Mouse (Mus musculus): Measurements from ENCODE around the gene Selenbp1. TPM values are rescaled to one million over a fixed set of nuclear protein-coding genes. Genes with fewer than 3 reads are reported as not detected.

Selenbp1 gene
- polyA plus RNA-seq, 1 experiment from 2014 or later = 10.0 TPM

DNA sequence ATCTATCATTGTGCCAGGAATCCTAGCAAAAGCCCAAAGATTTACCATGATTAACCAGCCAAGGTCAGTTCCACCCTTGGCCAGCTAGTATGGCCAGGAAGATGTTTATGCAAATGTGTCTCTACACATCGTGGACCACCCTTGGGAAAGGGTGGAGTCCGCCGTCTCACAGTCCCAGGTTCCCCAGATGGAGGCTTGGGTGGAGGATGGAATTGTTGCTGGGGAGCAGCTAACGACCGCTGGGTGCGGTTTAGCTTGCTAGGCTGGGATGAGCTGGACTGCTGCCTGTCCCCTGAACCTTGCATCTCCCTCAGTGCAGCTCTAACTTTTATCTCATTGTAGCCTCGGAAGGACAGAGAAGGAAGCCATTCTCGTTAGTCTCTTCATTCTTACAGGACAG is 27.0 kb downstream of the Selenbp1 start:
- H3K27me3 ChIP-seq (replicated peaks; ENCODE audit: control insufficient read depth, insufficient read depth, low read length) = no peaks in the 10 kb centered on the region
- no peak overlapping the region for H3K27ac ChIP-seq (ENCODE audit: low read depth, low read length)
- ATAC-seq = no peak
- H3K36me3 ChIP-seq (ENCODE audit: control insufficient read depth, insufficient read depth, low read length) = peaks cover 40% of the 10 kb centered on the region
- WGBS = 44% methylated on average over 8 of the region's 8 CpGs
- no peaks in the 10 kb centered on the region for H3K9me3 ChIP-seq (replicated peaks; ENCODE audit: control insufficient read depth, low read length)
- no peak overlapping the region for H3K4me2 ChIP-seq (ENCODE audit: low read length)
- peaks cover 3% of the 10 kb centered on the region for H3K4me1 ChIP-seq (ENCODE audit: control insufficient read depth, insufficient read depth, low read length)
- no peak overlapping the region for H3K4me3 ChIP-seq (ENCODE audit: low read depth, low read length)
- H3K9ac ChIP-seq (ENCODE audit: low read length) = no peak overlapping the region
- no peak for DNase-seq (ENCODE audit: low spot score)

DNA sequence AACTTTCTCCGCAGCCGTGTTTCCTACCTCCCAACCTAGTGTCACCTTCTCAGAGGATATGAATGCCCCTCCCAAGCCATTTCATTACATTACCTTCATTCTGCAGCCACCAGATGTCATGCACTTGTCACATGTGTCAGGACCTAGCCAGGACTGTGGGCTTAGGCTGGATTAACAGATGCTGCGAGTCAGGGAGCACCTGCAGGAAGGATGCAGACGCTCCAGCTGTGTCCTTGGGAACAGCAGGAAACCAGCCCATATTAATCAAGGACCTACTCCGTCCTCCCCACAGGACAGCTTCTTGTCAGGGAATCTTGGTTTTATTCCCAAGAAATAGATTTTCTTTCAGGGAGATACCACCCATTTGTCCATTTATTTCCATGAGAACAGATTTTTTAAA is 27.5 kb downstream of the Selenbp1 start:
- no peak overlapping the region for H3K27ac ChIP-seq (ENCODE audit: low read depth, low read length)
- H3K9me3 ChIP-seq (replicated peaks; ENCODE audit: control insufficient read depth, low read length) = no peaks in the 10 kb centered on the region
- ATAC-seq (no peak), DNase-seq (ENCODE audit: low spot score) (no peak)
- H3K9ac ChIP-seq (ENCODE audit: low read length) = no peak overlapping the region
- peaks cover 40% of the 10 kb centered on the region for H3K36me3 ChIP-seq (ENCODE audit: control insufficient read depth, insufficient read depth, low read length)
- H3K4me2 ChIP-seq (ENCODE audit: low read length) = no peak overlapping the region
- no peaks in the 10 kb centered on the region for H3K27me3 ChIP-seq (replicated peaks; ENCODE audit: control insufficient read depth, insufficient read depth, low read length)
- 60% methylated on average over 5 of the region's 5 CpGs for WGBS
- no peaks in the 10 kb centered on the region for H3K4me1 ChIP-seq (ENCODE audit: control insufficient read depth, insufficient read depth, low read length)
- no peak overlapping the region for H3K4me3 ChIP-seq (ENCODE audit: low read depth, low read length)

DNA sequence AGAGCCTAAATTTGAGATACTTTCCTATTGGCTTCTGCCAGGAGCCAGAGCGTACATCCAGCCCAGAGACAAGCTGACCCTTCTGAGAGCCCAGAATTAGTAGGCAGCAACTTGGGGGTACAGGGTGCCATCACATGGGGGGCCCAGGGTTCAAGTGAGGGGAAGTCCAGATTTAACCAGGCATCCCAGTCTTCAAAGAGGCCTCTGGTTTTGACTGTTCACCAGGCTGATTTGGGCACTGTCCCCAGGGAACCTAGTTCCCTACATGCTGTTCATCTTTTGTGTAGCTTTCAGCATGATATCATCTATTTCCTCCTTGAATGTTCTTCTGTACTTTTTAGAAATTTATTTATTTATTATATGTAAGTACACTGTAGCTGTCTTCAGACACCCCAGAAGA is 32.1 kb downstream of the Selenbp1 start:
- WGBS = 96% methylated on average over 1 of the region's 1 CpGs
- no peak overlapping the region for H3K27ac ChIP-seq (ENCODE audit: low read depth, low read length)
- H3K4me3 ChIP-seq (ENCODE audit: low read depth, low read length) = no peak overlapping the region

DNA sequence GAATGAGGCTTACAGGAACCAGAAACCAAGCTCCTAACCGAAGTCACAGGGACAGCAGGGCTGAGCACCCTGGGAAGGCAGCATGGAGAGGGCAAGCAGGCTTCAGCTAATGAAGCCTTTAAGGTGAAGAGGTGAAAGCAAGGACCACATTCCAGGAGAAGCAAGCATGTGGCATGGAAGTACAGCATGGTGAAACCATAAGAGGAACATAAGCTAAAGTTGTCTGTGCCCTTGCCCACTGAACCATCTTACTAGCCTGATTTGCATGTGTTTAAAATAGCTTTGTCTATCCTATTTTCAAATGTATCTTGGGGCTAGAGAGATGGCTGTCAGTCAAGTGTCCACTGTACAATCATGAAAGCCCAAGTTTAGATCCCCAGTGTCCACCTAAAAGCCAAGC is 33.0 kb downstream of the Selenbp1 start:
- WGBS = 73% methylated on average over 1 of the region's 1 CpGs
- Histone ChIP-seq H3K36me3 (ENCODE audit: control insufficient read depth, insufficient read depth, low read length) (no peaks in the 10 kb centered on the region), H3K9ac (ENCODE audit: low read length) (no peak overlapping the region), H3K27me3 (replicated peaks; ENCODE audit: control insufficient read depth, insufficient read depth, low read length) (no peaks in the 10 kb centered on the region), H3K9me3 (replicated peaks; ENCODE audit: control insufficient read depth, low read length) (no peaks in the 10 kb centered on the region), H3K27ac (ENCODE audit: low read depth, low read length) (no peak overlapping the region), H3K4me3 (ENCODE audit: low read depth, low read length) (no peak overlapping the region), H3K4me1 (ENCODE audit: control insufficient read depth, insufficient read depth, low read length) (no peaks in the 10 kb centered on the region), H3K4me2 (ENCODE audit: low read length) (no peak overlapping the region)
- DNase-seq (ENCODE audit: low spot score) = no peak
- no peak for ATAC-seq

More for the DNA sequence above, 32.1 kb downstream of the Selenbp1 start:
- DNase-seq (ENCODE audit: low spot score) = no peak
- H3K4me1 ChIP-seq (ENCODE audit: control insufficient read depth, insufficient read depth, low read length) = no peaks in the 10 kb centered on the region
- no peaks in the 10 kb centered on the region for H3K9me3 ChIP-seq (replicated peaks; ENCODE audit: control insufficient read depth, low read length)
- no peaks in the 10 kb centered on the region for H3K27me3 ChIP-seq (replicated peaks; ENCODE audit: control insufficient read depth, insufficient read depth, low read length)
- no peak overlapping the region for H3K4me2 ChIP-seq (ENCODE audit: low read length)
- H3K36me3 ChIP-seq (ENCODE audit: control insufficient read depth, insufficient read depth, low read length) = 0 out of 2 replicates have a peak, but pooled peaks cover 1% of the 10 kb centered on the region
- no peak overlapping the region for H3K9ac ChIP-seq (ENCODE audit: low read length)
- no peak for ATAC-seq

DNA sequence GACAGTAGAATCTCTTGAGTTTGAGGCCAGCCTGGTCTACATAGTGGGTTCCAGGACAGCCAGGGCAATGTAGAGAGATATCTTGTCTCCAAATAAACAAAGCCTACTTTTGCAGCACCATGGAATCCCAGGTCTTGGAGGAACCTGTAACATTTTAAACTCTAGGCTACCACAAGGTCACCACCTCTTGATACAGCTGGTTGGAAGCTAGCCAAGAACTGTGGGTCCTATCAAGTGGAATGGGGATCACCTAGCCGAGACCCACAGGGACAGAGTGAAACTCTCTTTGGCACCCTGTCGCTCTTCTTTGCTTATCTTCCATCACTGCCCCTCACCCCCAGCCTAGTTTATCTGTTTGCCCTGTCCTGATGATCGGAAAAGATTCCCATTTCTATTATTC is 39.7 kb downstream of the Selenbp1 start:
- no peak for ATAC-seq
- 80% methylated on average over 3 of the region's 3 CpGs for WGBS
- DNase-seq (ENCODE audit: low spot score) = no peak

DNA sequence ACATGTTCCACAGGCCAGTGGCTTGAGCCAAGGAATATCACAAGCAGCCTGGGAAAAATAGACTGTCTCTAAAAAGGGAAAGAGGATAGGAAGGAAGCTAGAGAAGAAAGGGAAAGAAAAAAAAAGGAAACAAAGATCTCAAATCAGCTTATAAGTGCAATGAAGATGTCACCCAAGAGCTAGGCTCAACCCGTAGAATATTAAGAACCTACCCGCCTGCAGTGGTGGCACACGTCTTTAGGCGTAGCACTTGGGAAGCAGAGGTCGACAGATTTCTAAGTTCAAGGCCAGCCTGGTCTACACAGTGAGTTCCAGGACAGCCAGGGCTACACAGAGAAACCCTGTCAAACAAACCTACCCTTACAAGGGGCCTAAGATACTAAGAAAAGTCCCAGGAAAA is 40.8 kb downstream of the Selenbp1 start:
- no peak overlapping the region for H3K4me2 ChIP-seq (ENCODE audit: low read length)
- no peaks in the 10 kb centered on the region for H3K27me3 ChIP-seq (replicated peaks; ENCODE audit: control insufficient read depth, insufficient read depth, low read length)
- peak overlapping the region; percentile 55; the same call in 1 of the 2 replicates for H3K4me3 ChIP-seq (ENCODE audit: low read depth, low read length)
- ATAC-seq = no peak
- no peaks in the 10 kb centered on the region for H3K9me3 ChIP-seq (replicated peaks; ENCODE audit: control insufficient read depth, low read length)
- DNase-seq (ENCODE audit: low spot score) = no peak
- no peak overlapping the region for H3K9ac ChIP-seq (ENCODE audit: low read length)
- 83% methylated on average over 5 of the region's 5 CpGs for WGBS
- H3K4me1 ChIP-seq (ENCODE audit: control insufficient read depth, insufficient read depth, low read length) = peaks cover 12% of the 10 kb centered on the region
- no peak overlapping the region for H3K27ac ChIP-seq (ENCODE audit: low read depth, low read length)
- no peaks in the 10 kb centered on the region for H3K36me3 ChIP-seq (ENCODE audit: control insufficient read depth, insufficient read depth, low read length)

More for the DNA sequence above, 39.7 kb downstream of the Selenbp1 start:
- Histone ChIP-seq H3K4me3 (ENCODE audit: low read depth, low read length) (no peak overlapping the region), H3K9ac (ENCODE audit: low read length) (no peak overlapping the region), H3K36me3 (ENCODE audit: control insufficient read depth, insufficient read depth, low read length) (no peaks in the 10 kb centered on the region), H3K9me3 (replicated peaks; ENCODE audit: control insufficient read depth, low read length) (no peaks in the 10 kb centered on the region), H3K4me1 (ENCODE audit: control insufficient read depth, insufficient read depth, low read length) (peaks cover 12% of the 10 kb centered on the region), H3K4me2 (ENCODE audit: low read length) (no peak overlapping the region), H3K27me3 (replicated peaks; ENCODE audit: control insufficient read depth, insufficient read depth, low read length) (no peaks in the 10 kb centered on the region), H3K27ac (ENCODE audit: low read depth, low read length) (no peak overlapping the region)

DNA sequence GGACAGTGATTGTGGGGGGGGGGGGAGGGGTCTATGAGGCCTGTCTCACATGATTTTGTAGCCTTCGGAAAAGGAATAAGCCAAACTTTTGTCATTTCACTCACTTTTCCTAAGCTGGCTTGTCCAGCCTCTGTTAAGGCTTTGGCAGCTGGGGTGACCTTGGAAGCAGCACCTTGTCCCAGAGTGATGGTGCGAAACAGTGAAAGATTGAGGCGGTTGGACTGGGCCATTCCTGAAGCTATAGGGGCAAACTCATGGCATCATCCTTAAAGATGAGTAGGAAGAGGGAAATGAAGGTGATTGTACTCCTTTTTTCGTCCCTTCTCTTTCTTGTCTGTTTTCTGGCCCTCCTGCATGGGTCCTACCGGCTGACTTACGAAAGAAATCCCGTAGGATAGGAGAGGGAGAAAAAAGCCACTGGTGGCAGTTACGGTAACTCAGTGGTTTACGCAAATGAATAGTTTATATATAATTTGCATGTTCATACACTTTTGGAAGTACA is 41.2 kb downstream of the Selenbp1 start:
- H3K9ac ChIP-seq (ENCODE audit: low read length) = peak overlapping the region; percentile 56
- 23% methylated on average over 9 of the region's 9 CpGs for WGBS
- 0 out of 2 replicates have a peak overlapping the region, but pooled peaks have one; percentile 86 for H3K27ac ChIP-seq (ENCODE audit: low read depth, low read length)
- H3K4me1 ChIP-seq (ENCODE audit: control insufficient read depth, insufficient read depth, low read length) = peaks cover 12% of the 10 kb centered on the region
- no peak for DNase-seq (ENCODE audit: low spot score)
- peak overlapping the region; percentile 64 for H3K4me2 ChIP-seq (ENCODE audit: low read length)
- H3K4me3 ChIP-seq (ENCODE audit: low read depth, low read length) = peak overlapping the region; percentile 55
- no peaks in the 10 kb centered on the region for H3K36me3 ChIP-seq (ENCODE audit: control insufficient read depth, insufficient read depth, low read length)
- peak; percentile 30; the same call in 1 of the 2 replicates for ATAC-seq
- H3K27me3 ChIP-seq (replicated peaks; ENCODE audit: control insufficient read depth, insufficient read depth, low read length) = no peaks in the 10 kb centered on the region
- H3K9me3 ChIP-seq (replicated peaks; ENCODE audit: control insufficient read depth, low read length) = no peaks in the 10 kb centered on the region

DNA sequence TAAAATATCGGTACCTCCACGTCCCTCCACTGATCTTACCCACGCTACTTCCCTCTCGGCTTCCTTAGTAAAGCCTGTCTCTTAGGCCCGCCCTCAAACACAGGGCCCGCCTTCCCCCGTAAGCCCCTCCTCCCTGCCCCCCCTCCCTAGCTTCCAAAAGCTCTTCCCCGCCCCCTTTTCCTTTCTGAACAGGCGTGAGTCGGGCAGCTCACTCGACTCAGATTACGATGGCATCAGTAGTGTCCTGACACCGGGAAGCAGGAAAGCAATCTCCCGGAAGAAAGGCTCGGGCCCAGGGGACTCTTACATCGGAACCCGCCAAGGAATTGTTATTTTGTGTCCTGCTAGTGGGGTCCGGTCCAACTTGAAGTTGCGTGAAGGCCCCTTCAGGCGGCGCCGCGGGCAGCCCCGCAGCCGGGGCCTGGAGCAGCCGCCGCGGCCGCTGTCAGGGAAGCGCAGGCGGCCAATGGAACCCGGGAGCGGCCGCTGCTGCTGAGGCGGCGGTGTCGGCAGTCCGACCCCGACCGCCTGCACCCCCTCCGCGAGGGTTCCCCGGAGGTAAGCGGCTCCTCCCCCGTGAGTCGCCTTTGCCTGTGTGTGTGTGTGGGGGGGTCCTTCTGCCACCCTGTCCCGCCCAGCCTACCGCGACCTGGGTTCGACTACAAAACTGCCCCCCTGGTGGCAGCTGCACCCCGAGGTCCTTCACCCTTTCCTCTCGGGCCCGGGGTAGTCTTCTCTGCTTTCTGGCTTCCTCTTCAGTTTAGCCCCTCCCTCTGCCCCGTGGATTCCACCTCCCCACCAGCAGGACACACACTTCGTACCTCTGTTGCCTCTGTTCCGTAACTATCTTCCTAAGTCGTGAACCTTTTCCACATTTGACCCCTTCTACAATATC is 41.9 kb downstream of the Selenbp1 start, which contains the start of gene Pi4kb:
Pi4kb (plus strand) TSS at position 204 of the 895 bp plus-strand sequence.
- H3K9ac ChIP-seq (ENCODE audit: low read length) = peak within 1 kb of the TSS; percentile 78
- peak within 1 kb of the TSS; percentile 64 for H3K4me2 ChIP-seq (ENCODE audit: low read length)
- H3K27ac ChIP-seq (ENCODE audit: low read depth, low read length) = peak within 1 kb of the TSS; percentile 86
- H3K27me3 ChIP-seq (replicated peaks; ENCODE audit: control insufficient read depth, insufficient read depth, low read length) = no peaks in the 10 kb centered on the region
- DNase-seq (ENCODE audit: low spot score) (peak; percentile 97), ATAC-seq (peak; percentile 94)
- H3K9me3 ChIP-seq (replicated peaks; ENCODE audit: control insufficient read depth, low read length) = no peaks in the 10 kb centered on the region
- WGBS = under 1% methylated on average over 52 of the region's 57 CpGs
- H3K4me3 ChIP-seq (ENCODE audit: low read depth, low read length) = peak within 1 kb of the TSS; percentile 55
- H3K36me3 ChIP-seq (ENCODE audit: control insufficient read depth, insufficient read depth, low read length) = no peaks in the 10 kb centered on the region
- peaks cover 12% of the 10 kb centered on the region for H3K4me1 ChIP-seq (ENCODE audit: control insufficient read depth, insufficient read depth, low read length)

DNA sequence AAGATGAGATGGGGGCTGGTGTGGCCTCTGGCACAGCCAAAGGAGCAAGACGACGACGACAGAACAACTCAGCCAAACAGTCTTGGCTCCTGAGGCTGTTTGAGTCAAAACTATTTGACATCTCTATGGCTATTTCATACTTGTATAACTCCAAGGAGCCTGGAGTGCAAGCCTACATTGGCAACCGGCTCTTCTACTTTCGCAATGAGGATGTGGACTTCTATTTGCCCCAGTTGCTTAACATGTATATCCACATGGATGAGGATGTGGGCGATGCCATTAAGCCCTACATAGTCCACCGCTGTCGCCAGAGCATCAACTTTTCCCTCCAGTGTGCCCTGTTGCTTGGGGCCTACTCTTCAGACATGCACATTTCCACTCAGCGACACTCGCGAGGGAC is 51.5 kb downstream of the Selenbp1 start:
- DNase-seq (ENCODE audit: low spot score) = no peak
- no peak overlapping the region for H3K9ac ChIP-seq (ENCODE audit: low read length)
- no peak overlapping the region for H3K4me3 ChIP-seq (ENCODE audit: low read depth, low read length)
- H3K27ac ChIP-seq (ENCODE audit: low read depth, low read length) = no peak overlapping the region
- no peak overlapping the region for H3K4me2 ChIP-seq (ENCODE audit: low read length)
- H3K9me3 ChIP-seq (replicated peaks; ENCODE audit: control insufficient read depth, low read length) = no peaks in the 10 kb centered on the region
- peaks cover 63% of the 10 kb centered on the region for H3K36me3 ChIP-seq (ENCODE audit: control insufficient read depth, insufficient read depth, low read length)
- no peak for ATAC-seq
- WGBS = 93% methylated on average over 11 of the region's 11 CpGs
- H3K4me1 ChIP-seq (ENCODE audit: control insufficient read depth, insufficient read depth, low read length) = no peaks in the 10 kb centered on the region
- H3K27me3 ChIP-seq (replicated peaks; ENCODE audit: control insufficient read depth, insufficient read depth, low read length) = no peaks in the 10 kb centered on the region

Data from forebrain, embryonic 14.5 days (tissue).